Mouse (Mus musculus) stomach, embryonic 14.5 days (tissue): ENCODE measurements around the gene Klf13. TPM values are rescaled to one million over a fixed set of nuclear protein-coding genes. Genes with fewer than 3 reads are reported as not detected.
A peak's percentile ranks its signal among the peaks of the same experiment; 100 is the strongest.

Source experiments
- ATAC-seq: fragments of 200-750 bp; cut with Nextera tagmentation; 2 replicates; pipeline ENCODE4 v1.8.0; 2017; ENCODE audit warnings: low read depth, moderate TSS enrichment; ENCODE audit not compliant: insufficient number of reproducible peaks, insufficient read depth, low FRiP score
- H3K27ac ChIP-seq: fragments of 300-500 bp; sonication (generic); 2 replicates; pipeline ENCODE4 v1.5.1; 2014; ENCODE audit warnings: mild to moderate bottlenecking, low read length, moderate library complexity, mixed read lengths
- H3K27me3 ChIP-seq: fragments of 300-500 bp; sonication (generic); 2 replicates; pipeline ENCODE4 v1.6.1; 2014; ENCODE audit warnings: low read length, control low read depth, mixed read lengths; ENCODE audit not compliant: control insufficient read depth, insufficient read depth
- H3K36me3 ChIP-seq: fragments of 300-500 bp; sonication (generic); 2 replicates; pipeline ENCODE4 v1.6.1; 2014; ENCODE audit warnings: mild to moderate bottlenecking, control low read depth, low read length, moderate library complexity, mixed read lengths; ENCODE audit not compliant: control insufficient read depth, insufficient read depth
- H3K4me1 ChIP-seq: fragments of 300-500 bp; sonication (generic); 2 replicates; pipeline ENCODE4 v1.6.1; 2014; ENCODE audit warnings: low read length, control low read depth, mixed read lengths; ENCODE audit not compliant: control insufficient read depth, insufficient read depth
- H3K4me2 ChIP-seq: fragments of 300-500 bp; sonication (generic); replicated peaks from 2 replicates; pipeline ENCODE4 v1.6.1; 2014; ENCODE audit warnings: low read depth, low read length, control low read depth
- H3K4me3 ChIP-seq: fragments of 300-500 bp; sonication (generic); 2 replicates; pipeline ENCODE4 v1.5.1; 2014; ENCODE audit warnings: low read depth, low read length, control low read depth
- H3K9ac ChIP-seq: fragments of 300-500 bp; sonication (generic); replicated peaks from 2 replicates; pipeline ENCODE4 v1.6.1; 2014; ENCODE audit warnings: low read depth, mild to moderate bottlenecking, control low read depth, low read length, moderate library complexity, mixed read lengths
- H3K9me3 ChIP-seq: fragments of 300-500 bp; sonication (generic); 2 replicates; pipeline ENCODE4 v1.6.1; 2016; ENCODE audit warnings: low read depth, low read length, control low read depth; ENCODE audit not compliant: control insufficient read depth
- WGBS: fragments of 180-500 bp; shearing (Covaris S2); extraction: QIAGEN DNeasy Blood & Tissue Kit; methylation state at CpG from one replicate; pipeline ENCODE4 v1.1.7; 2014; 5-methylcytosine and 5-hydroxymethylcytosine counted together
- polyA plus RNA-seq: library from polyadenylated mRNA; unstranded; fragments of >200 nt; fragmentation: Nextera tagmentation; extraction: Ambion mirVana; gene quantifications from 2 replicates; pipeline ENCODE4 v1.2.1, GENCODE M21; 2014

The Klf13 gene
- polyA plus RNA-seq, 1 experiment from 2014 or later, result 35.5 TPM

- H3K9me3 ChIP-seq, result no peaks in the 10 kb centered on the region
- WGBS, result 75% methylated on average over 2 of the region's 2 CpGs
- H3K4me3 ChIP-seq, result no peak overlapping the region
- no peaks in the 10 kb centered on the region for H3K36me3 ChIP-seq
- H3K4me2 ChIP-seq, result no peak overlapping the region
- ATAC-seq, result no peak
- H3K4me1 ChIP-seq, result peaks cover 39% of the 10 kb centered on the region
- H3K9ac ChIP-seq, result no peak overlapping the region
- no peaks in the 10 kb centered on the region for H3K27me3 ChIP-seq
- H3K27ac ChIP-seq, result no peak overlapping the region
Observed at GRCm38 (mm10) chr7:63914891-63915290, 23.8 kb downstream of the Klf13 start.

GRCm38 (mm10) chr7:63913724-63914692, 24.7 kb downstream of the Klf13 start:
- Histone ChIP-seq H3K9me3 (no peaks in the 10 kb centered on the region), H3K36me3 (no peaks in the 10 kb centered on the region), H3K4me2 (no peak overlapping the region), H3K4me1 (peaks cover 39% of the 10 kb centered on the region), H3K4me3 (no peak overlapping the region), H3K9ac (no peak overlapping the region), H3K27me3 (no peaks in the 10 kb centered on the region), H3K27ac (no peak overlapping the region)
- WGBS, result 48% methylated on average over 10 of the region's 10 CpGs
- ATAC-seq, result no peak

GRCm38 (mm10) chr7:63912924-63913723, 25.6 kb downstream of the Klf13 start:
- H3K36me3 ChIP-seq, result no peaks in the 10 kb centered on the region
- no peaks in the 10 kb centered on the region for H3K27me3 ChIP-seq
- no peak overlapping the region for H3K9ac ChIP-seq
- H3K9me3 ChIP-seq, result no peaks in the 10 kb centered on the region
- H3K4me2 ChIP-seq, result no peak overlapping the region
- H3K27ac ChIP-seq, result no peak overlapping the region
- WGBS, result 32% methylated on average over 12 of the region's 12 CpGs
- no peak for ATAC-seq
- H3K4me1 ChIP-seq, result peaks cover 48% of the 10 kb centered on the region
- H3K4me3 ChIP-seq, result no peak overlapping the region

- ATAC-seq, result peak; percentile 57
- Histone ChIP-seq H3K4me3 (no peak overlapping the region), H3K4me2 (no peak overlapping the region), H3K27me3 (no peaks in the 10 kb centered on the region), H3K9ac (no peak overlapping the region), H3K9me3 (no peaks in the 10 kb centered on the region), H3K4me1 (peaks cover 49% of the 10 kb centered on the region), H3K27ac (peak overlapping the region; percentile 48; the same call in 1 of the 2 replicates), H3K36me3 (no peaks in the 10 kb centered on the region)
- 29% methylated on average over 7 of the region's 7 CpGs for WGBS
Observed at GRCm38 (mm10) chr7:63912234-63912810, 26.4 kb downstream of the Klf13 start.

GRCm38 (mm10) chr7:63911383-63912233, 27.1 kb downstream of the Klf13 start:
- no peaks in the 10 kb centered on the region for H3K27me3 ChIP-seq
- no peaks in the 10 kb centered on the region for H3K36me3 ChIP-seq
- H3K4me1 ChIP-seq, result peaks cover 49% of the 10 kb centered on the region
- H3K4me3 ChIP-seq, result no peak overlapping the region
- H3K9me3 ChIP-seq, result no peaks in the 10 kb centered on the region
- no peak overlapping the region for H3K9ac ChIP-seq
- H3K27ac ChIP-seq, result peak overlapping the region; percentile 48; the same call in 1 of the 2 replicates
- 52% methylated on average over 8 of the region's 8 CpGs for WGBS
- ATAC-seq, result peak; percentile 18; the same call in 1 of the 2 replicates
- H3K4me2 ChIP-seq, result no peak overlapping the region

GRCm38 (mm10) chr7:63910912-63911311, 27.8 kb downstream of the Klf13 start:
- Histone ChIP-seq H3K4me3 (no peak overlapping the region), H3K27me3 (no peaks in the 10 kb centered on the region), H3K4me2 (no peak overlapping the region), H3K9ac (no peak overlapping the region), H3K9me3 (no peaks in the 10 kb centered on the region), H3K27ac (no peak overlapping the region), H3K36me3 (no peaks in the 10 kb centered on the region), H3K4me1 (peaks cover 49% of the 10 kb centered on the region)
- no peak for ATAC-seq
- WGBS, result 41% methylated on average over 4 of the region's 4 CpGs

- Histone ChIP-seq H3K27ac (no peak overlapping the region), H3K4me3 (no peak overlapping the region), H3K9ac (no peak overlapping the region), H3K4me2 (no peak overlapping the region), H3K4me1 (peaks cover 49% of the 10 kb centered on the region), H3K36me3 (no peaks in the 10 kb centered on the region), H3K9me3 (no peaks in the 10 kb centered on the region), H3K27me3 (no peaks in the 10 kb centered on the region)
- WGBS, result 65% methylated on average over 5 of the region's 5 CpGs
- ATAC-seq, result no peak
Observed at GRCm38 (mm10) chr7:63910225-63910624, 28.5 kb downstream of the Klf13 start.
